Mouse (Mus musculus) liver, postnatal 0 days (tissue): ENCODE measurements around the gene Nek6.

Source experiments
- CTCF ChIP-seq: sonication (generic); IDR thresholded peaks from 2 replicates; pipeline ENCODE4 v1.5.1; 2016; ENCODE audit warnings: antibody characterized with exemption, low read depth
- EP300 ChIP-seq: IDR thresholded peaks from 2 replicates; pipeline ENCODE4 v1.6.1; 2016; ENCODE audit warnings: antibody characterized with exemption, low read depth, mild to moderate bottlenecking

DNA sequence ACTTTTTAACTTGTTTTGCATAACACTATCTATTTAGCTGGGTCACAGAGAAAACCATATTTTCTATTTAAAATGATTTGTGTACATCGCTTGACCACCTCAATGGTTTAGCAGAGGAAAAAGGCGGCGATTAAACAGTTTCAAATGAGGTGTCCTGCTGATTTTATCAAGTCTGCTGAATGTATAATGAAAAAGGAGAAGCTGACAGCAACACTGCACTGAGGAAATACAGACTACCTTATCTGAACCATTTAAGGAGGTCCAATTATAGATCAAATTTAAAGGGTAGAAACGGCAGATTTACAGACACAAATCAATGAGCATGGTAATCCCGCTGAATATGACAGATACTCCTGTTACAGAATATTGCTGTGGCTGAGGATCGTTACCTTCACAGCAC is 103.0 kb downstream of the Nek6 start:
- TF ChIP-seq CTCF (no peak), EP300 (no peak)
